Mouse (Mus musculus) stomach, postnatal 0 days (tissue): ENCODE data around the gene Nanos3. TPM values are rescaled to one million over a fixed set of nuclear protein-coding genes. Genes with fewer than 3 reads are reported as not detected.

ENCODE experiments used
- ATAC-seq: fragments of 200-750 bp; cut with Nextera tagmentation; 2 replicates; pipeline ENCODE4 v1.8.0; 2017; ENCODE audit not compliant: low FRiP score, low TSS enrichment
- DNase-seq: peaks from one replicate; pipeline ENCODE4 v3.0.0-alpha.2; 2016; ENCODE audit warnings: low spot score
- H3K27ac ChIP-seq: fragments of 300-500 bp; sonication (generic); replicated peaks from 2 replicates; pipeline ENCODE4 v1.5.1; 2014; ENCODE audit warnings: mild to moderate bottlenecking, control low read depth
- H3K27me3 ChIP-seq: fragments of 300-500 bp; sonication (generic); 2 replicates; pipeline ENCODE4 v1.6.1; 2014; ENCODE audit warnings: low read length; ENCODE audit not compliant: control insufficient read depth, insufficient read depth
- H3K36me3 ChIP-seq: fragments of 300-500 bp; sonication (generic); 2 replicates; pipeline ENCODE4 v1.6.1; 2014; ENCODE audit warnings: low read length, mixed read lengths; ENCODE audit not compliant: control insufficient read depth, insufficient read depth
- H3K4me1 ChIP-seq: fragments of 300-500 bp; sonication (generic); replicated peaks from 2 replicates; pipeline ENCODE4 v1.6.1; 2014; ENCODE audit warnings: antibody characterized with exemption; ENCODE audit not compliant: control insufficient read depth, insufficient read depth
- H3K4me2 ChIP-seq: fragments of 300-500 bp; sonication (generic); replicated peaks from 2 replicates; pipeline ENCODE4 v1.6.1; 2014; ENCODE audit warnings: low read depth, mild to moderate bottlenecking, control low read depth, moderate library complexity
- H3K4me3 ChIP-seq: fragments of 300-500 bp; sonication (generic); 2 replicates; pipeline ENCODE4 v1.5.1; 2014; ENCODE audit warnings: low read depth, low read length, control low read depth
- H3K9ac ChIP-seq: fragments of 300-500 bp; sonication (generic); 2 replicates; pipeline ENCODE4 v1.6.1; 2014; ENCODE audit warnings: mild to moderate bottlenecking, low read length, control low read depth, mixed read lengths
- H3K9me3 ChIP-seq: fragments of 300-500 bp; sonication (generic); 2 replicates; pipeline ENCODE4 v1.6.1; 2016; ENCODE audit warnings: low read length; ENCODE audit not compliant: control insufficient read depth
- CTCF ChIP-seq: IDR thresholded peaks from 2 replicates; pipeline ENCODE4 v1.5.1; 2016; ENCODE audit warnings: antibody characterized with exemption, low read depth, mild to moderate bottlenecking, moderate library complexity
- EP300 ChIP-seq: optimal IDR thresholded peaks from 2 replicates; pipeline ENCODE3; 2016; ENCODE audit warnings: antibody characterized with exemption
- WGBS: fragments of 180-500 bp; shearing (Covaris S2); extraction: QIAGEN DNeasy Blood & Tissue Kit; methylation state at CpG from one replicate; pipeline ENCODE4 v1.1.7; 2014; 5-methylcytosine and 5-hydroxymethylcytosine counted together
- polyA plus RNA-seq: library from polyadenylated mRNA; unstranded; fragments of >200 nt; fragmentation: Nextera tagmentation; extraction: Ambion mirVana; gene quantifications from 2 replicates; pipeline ENCODE4 v1.2.1, GENCODE M21; 2015

Nanos3 gene
- polyA plus RNA-seq, 1 experiment from 2014 or later: 4.4 TPM

DNA sequence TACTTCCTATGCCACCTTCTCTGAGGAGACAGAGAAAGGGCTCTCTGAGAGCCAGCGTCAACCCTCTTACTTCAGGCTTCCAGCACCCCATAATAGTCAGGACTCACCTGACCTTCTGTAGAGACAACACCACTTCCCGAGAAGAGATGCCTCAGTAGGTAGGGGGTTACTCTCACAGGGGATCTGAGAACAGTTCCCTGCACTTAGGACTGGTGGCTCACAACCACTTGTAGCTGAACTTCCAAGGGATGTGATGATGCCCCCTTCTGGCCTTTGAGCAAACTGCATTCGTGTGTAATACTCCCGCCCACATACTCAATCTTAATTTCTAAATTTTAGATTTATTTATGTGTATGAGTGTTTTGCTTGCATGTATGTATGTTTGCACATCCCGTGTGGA, 8.5 kb upstream of the Nanos3 start:
- H3K27me3 ChIP-seq: no peaks in the 10 kb centered on the region
- WGBS: 82% methylated on average over 5 of the region's 5 CpGs
- ATAC-seq (no peak), DNase-seq (peak; percentile 38)
- peak overlapping the region; percentile 50; the same call in 1 of the 2 replicates for H3K27ac ChIP-seq
- peaks cover 9% of the 10 kb centered on the region for H3K4me1 ChIP-seq
- peak; percentile 68 for TF ChIP-seq CTCF
- no peak for TF ChIP-seq EP300
- no peak overlapping the region for H3K4me3 ChIP-seq
- H3K9me3 ChIP-seq: no peaks in the 10 kb centered on the region
- H3K36me3 ChIP-seq: no peaks in the 10 kb centered on the region
- H3K9ac ChIP-seq: no peak overlapping the region
- no peak overlapping the region for H3K4me2 ChIP-seq

DNA sequence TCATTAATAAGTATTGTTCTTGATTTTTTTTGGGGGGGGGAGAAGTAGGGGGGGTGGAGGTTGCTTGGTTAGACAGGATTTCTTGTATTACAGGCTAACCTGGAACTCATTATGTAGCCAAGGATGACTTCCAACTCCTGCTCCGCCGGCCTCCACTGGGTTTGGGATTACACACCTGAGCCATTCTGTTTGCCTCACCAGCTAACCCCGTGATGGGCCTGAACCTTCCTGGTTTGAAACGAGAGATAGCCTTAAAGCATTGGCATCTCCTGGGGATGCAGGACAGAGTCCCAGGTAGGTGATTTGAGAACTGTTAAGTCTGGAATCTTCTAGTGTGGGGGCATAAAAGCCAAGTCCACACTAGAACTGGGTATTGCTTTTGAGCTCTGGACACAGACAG, 8.1 kb upstream of the Nanos3 start:
- no peaks in the 10 kb centered on the region for H3K36me3 ChIP-seq
- no peak for TF ChIP-seq CTCF
- no peak for TF ChIP-seq EP300
- no peaks in the 10 kb centered on the region for H3K27me3 ChIP-seq
- no peak overlapping the region for H3K4me3 ChIP-seq
- H3K9ac ChIP-seq: no peak overlapping the region
- no peaks in the 10 kb centered on the region for H3K9me3 ChIP-seq
- no peak for ATAC-seq
- WGBS: 77% methylated on average over 4 of the region's 4 CpGs
- DNase-seq: peak; percentile 14
- no peak overlapping the region for H3K4me2 ChIP-seq
- H3K4me1 ChIP-seq: peaks cover 8% of the 10 kb centered on the region
- peak overlapping the region; percentile 97 for H3K27ac ChIP-seq

- TF ChIP-seq CTCF: no peak
- no peak for TF ChIP-seq EP300
- Histone ChIP-seq H3K4me2 (peak overlapping the region; percentile 54), H3K4me3 (peak overlapping the region; percentile 6), H3K9ac (peak overlapping the region; percentile 50), H3K9me3 (no peaks in the 10 kb centered on the region), H3K4me1 (peaks cover 5% of the 10 kb centered on the region; the same call in 1 of the 2 replicates), H3K27ac (peak overlapping the region; percentile 97), H3K27me3 (no peaks in the 10 kb centered on the region), H3K36me3 (no peaks in the 10 kb centered on the region)
- peak; percentile 74 for ATAC-seq
- 3% methylated on average over 33 of the region's 33 CpGs for WGBS
- DNase-seq: peak; percentile 92
Observed at GRCm38 (mm10) chr8:84192555-84192954, 7.5 kb upstream of the Nanos3 start.

DNA sequence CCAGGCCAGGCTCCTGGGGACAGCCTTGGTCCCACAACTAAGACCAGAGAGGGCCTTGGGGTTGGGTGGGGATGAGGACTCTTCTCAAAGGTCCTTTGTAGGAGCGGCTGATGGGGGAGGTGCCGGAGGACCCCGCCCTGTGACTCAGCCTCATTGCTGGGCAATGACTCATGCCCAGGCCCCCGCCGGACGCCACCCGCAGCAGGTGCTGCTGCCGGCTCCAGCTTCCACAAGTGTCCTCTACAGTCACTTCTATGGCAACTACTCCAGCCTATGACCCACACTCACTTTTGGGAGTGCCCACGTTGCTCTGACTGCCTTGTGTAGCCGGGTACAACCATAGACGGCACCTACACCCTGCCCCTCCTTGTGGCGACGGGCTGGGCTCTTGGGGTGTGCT, 7.0 kb upstream of the Nanos3 start:
- WGBS: 12% methylated on average over 13 of the region's 13 CpGs
- DNase-seq (peak; percentile 94), ATAC-seq (peak; percentile 95)
- no peaks in the 10 kb centered on the region for H3K9me3 ChIP-seq
- H3K4me2 ChIP-seq: peak overlapping the region; percentile 54
- H3K4me1 ChIP-seq: peaks cover 5% of the 10 kb centered on the region; the same call in 1 of the 2 replicates
- no peaks in the 10 kb centered on the region for H3K36me3 ChIP-seq
- H3K27ac ChIP-seq: peak overlapping the region; percentile 97
- H3K4me3 ChIP-seq: peak overlapping the region; percentile 6
- TF ChIP-seq EP300 (peak; percentile 94), CTCF (peak; percentile 25; the same call in 1 of the 2 replicates)
- peak overlapping the region; percentile 50 for H3K9ac ChIP-seq
- H3K27me3 ChIP-seq: no peaks in the 10 kb centered on the region

GRCm38 (mm10) chr8:84190191-84190867, 5.3 kb upstream of the Nanos3 start:
- Histone ChIP-seq H3K4me2 (no peak overlapping the region), H3K27me3 (no peaks in the 10 kb centered on the region), H3K27ac (no peak overlapping the region; the same call in 1 of the 2 replicates), H3K9me3 (no peaks in the 10 kb centered on the region), H3K9ac (no peak overlapping the region), H3K4me1 (peaks cover 5% of the 10 kb centered on the region; the same call in 1 of the 2 replicates), H3K36me3 (no peaks in the 10 kb centered on the region), H3K4me3 (no peak overlapping the region)
- no peak for DNase-seq
- ATAC-seq: no peak
- WGBS: 90% methylated on average over 7 of the region's 7 CpGs
- TF ChIP-seq EP300 (no peak), CTCF (peak; percentile 39)

DNA sequence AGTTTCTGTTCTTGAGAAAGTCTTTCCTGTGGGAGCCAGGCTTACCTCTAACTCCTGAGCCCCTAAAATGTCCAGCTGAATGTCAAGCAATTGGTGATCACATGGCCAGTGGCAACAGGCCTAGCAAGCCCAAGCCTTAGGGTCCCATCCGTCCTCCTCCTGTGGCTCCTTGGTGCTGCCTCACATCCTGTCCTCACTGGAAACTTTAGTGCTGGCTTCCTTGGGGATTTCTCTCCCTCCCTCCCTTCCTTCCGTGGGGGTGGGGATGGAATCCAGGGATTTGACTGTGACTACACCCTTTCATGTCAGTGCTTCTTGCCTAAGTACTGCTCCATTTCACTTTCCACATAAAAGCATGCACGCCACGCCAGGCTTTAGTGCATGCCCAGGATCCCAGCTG, 4.6 kb upstream of the Nanos3 start:
- H3K4me2 ChIP-seq: no peak overlapping the region
- no peaks in the 10 kb centered on the region for H3K9me3 ChIP-seq
- H3K4me3 ChIP-seq: no peak overlapping the region
- WGBS: 51% methylated on average over 4 of the region's 4 CpGs
- TF ChIP-seq EP300 (no peak), CTCF (no peak)
- ATAC-seq: no peak
- H3K36me3 ChIP-seq: no peaks in the 10 kb centered on the region
- peaks cover 5% of the 10 kb centered on the region; the same call in 1 of the 2 replicates for H3K4me1 ChIP-seq
- no peak for DNase-seq
- no peak overlapping the region for H3K9ac ChIP-seq
- H3K27ac ChIP-seq: no peak overlapping the region; the same call in 1 of the 2 replicates
- H3K27me3 ChIP-seq: no peaks in the 10 kb centered on the region
